Mouse (Mus musculus) lung, postnatal 25 days (tissue): ENCODE measurements around the gene Smad9.

Experiments used
- DNase-seq: peaks from one replicate; pipeline ENCODE4 v3.0.0; 2022; ENCODE audit warnings: low spot score

Gene Smad9

GRCm38 (mm10) chr3:54809111-54809510 is 53.7 kb downstream of the Smad9 start:
- DNase-seq = no peak

DNA sequence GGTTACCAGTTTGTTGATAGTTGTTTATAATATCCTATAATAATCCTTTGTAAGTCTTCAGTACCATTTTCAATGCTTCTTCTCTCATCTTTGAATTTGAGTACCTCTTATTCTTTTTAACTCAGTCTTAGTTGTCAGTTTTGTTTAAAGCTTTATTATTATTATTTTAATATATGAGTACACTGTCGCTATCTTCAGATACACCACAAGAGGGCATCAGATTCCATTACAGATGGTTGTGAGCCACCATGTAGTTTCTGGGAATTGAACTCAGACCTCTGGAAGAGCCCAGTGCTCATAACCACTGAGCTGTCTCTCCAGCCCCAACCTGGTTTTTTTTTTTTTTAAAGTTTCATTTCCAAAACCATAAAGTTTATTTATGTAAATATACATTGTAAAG is 56.2 kb downstream of the Smad9 start:
- no peak for DNase-seq

DNA sequence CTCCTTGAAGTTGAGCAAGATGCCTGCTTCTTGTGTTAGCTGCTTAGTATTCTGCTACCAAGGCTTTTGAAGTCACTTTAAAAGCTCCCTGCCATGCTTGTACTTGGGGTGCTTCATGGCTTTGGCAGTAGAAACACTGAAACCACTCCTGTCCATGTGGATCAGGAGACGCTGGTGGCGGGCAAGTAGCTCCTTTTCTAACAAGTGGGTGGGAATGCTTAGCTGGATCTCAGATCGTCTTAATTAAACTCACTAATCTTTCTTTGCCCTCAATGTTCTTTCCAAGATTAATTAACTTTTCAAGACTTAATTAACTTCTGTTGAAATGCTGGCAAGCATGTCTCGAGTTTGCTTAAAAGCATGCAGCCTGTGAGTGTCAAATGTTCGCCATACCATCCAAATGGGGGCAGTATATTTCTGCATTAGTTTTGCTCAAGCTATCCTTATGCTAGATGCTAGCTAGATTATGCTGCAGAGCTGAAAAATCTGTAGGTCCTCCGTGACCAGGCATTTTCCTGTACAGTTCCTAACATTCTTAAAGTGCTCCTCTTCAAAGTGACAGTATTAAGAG is 58.1 kb downstream of the Smad9 start:
- no peak for DNase-seq

DNA sequence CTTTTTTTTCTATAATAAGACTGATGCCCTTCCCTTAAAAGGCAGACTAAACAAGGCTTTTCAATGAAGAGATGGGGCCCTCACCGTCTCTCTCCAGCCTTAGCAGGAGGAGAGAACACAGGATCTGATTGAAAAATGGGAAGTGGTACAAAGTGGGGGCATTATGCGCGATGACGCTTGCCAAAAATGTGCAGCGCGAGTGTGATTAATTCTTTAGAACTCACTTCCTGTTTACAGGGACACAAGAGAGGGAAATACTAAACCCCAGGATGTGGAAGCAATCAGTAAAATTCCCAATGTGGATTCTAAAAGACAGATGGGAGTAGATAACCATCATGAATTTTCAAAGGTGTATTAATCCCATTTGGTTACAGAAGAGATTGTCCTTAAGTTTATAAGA is 59.2 kb downstream of the Smad9 start:
- DNase-seq = no peak

DNA sequence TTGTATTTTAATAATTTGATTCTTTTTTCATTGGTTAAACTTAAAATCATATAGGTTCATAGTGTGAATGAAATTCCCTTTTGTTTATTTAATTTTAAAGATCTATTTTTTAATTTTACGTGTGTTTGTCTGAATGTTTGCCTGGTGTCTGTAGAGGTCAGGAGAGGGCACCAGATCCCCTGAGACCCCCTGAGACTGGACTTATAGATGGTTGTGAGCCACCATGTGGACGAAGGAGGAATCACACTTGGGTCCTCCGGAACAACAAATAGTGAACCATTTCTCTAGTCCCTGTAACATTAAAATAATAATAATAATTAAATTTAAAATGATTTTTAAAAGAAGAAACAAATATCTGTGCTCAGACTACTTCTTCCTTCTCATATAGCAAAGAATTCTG is 59.9 kb downstream of the Smad9 start:
- DNase-seq = no peak

- DNase-seq = no peak
These were observed 67.1 kb downstream of the Smad9 start for GRCm38 (mm10) chr3:54822526-54822925.

- DNase-seq = no peak
These were observed 77.1 kb downstream of the Smad9 start for GRCm38 (mm10) chr3:54832491-54832890.

- DNase-seq = no peak
These were observed 80.0 kb downstream of the Smad9 start for GRCm38 (mm10) chr3:54835421-54835820.
